Mouse (Mus musculus) CD4-positive, CD25-positive, alpha-beta regulatory T cell, adult 2 months (primary cell): Measurements from ENCODE around the gene Krtap27-1.

Experiments
- DNase-seq: peaks from one replicate; pipeline ENCODE4 v3.0.0-alpha.2; 2012; ENCODE audit warnings: low read depth, low spot score

The Krtap27-1 gene

GRCm38 (mm10) chr16:88671571-88671970 lies at the start of gene Krtap27-1:
Krtap27-1 (minus strand) TSS chr16:88671671.
- DNase-seq: no peak

GRCm38 (mm10) chr16:88720031-88720430 lies 48.6 kb upstream of the Krtap27-1 start:
- DNase-seq: no peak

GRCm38 (mm10) chr16:88716549-88716948 lies 45.1 kb upstream of the Krtap27-1 start:
- no peak for DNase-seq

GRCm38 (mm10) chr16:88711245-88711644 lies 39.8 kb upstream of the Krtap27-1 start:
- DNase-seq: no peak

GRCm38 (mm10) chr16:88710757-88711156 lies 39.3 kb upstream of the Krtap27-1 start:
- DNase-seq: no peak

GRCm38 (mm10) chr16:88707496-88708012 lies 36.1 kb upstream of the Krtap27-1 start, which contains the start of gene 2310061N02Rik:
2310061N02Rik (minus strand) TSS chr16:88707962.
- DNase-seq: no peak

- DNase-seq: peak; percentile 29
These were observed 29.8 kb upstream of the Krtap27-1 start for GRCm38 (mm10) chr16:88701072-88701864.

GRCm38 (mm10) chr16:88696256-88696655 lies 24.8 kb upstream of the Krtap27-1 start:
- no peak for DNase-seq

GRCm38 (mm10) chr16:88681282-88681681 lies 9.8 kb upstream of the Krtap27-1 start:
- no peak for DNase-seq

- DNase-seq: no peak
These were observed 7.6 kb upstream of the Krtap27-1 start for GRCm38 (mm10) chr16:88679099-88679498.

- peak; percentile 34 for DNase-seq
These were observed 14.0 kb downstream of the Krtap27-1 start for GRCm38 (mm10) chr16:88657426-88657825.

GRCm38 (mm10) chr16:88651952-88652351 lies 19.5 kb downstream of the Krtap27-1 start:
- no peak for DNase-seq

- DNase-seq: no peak
These were observed 20.4 kb downstream of the Krtap27-1 start for GRCm38 (mm10) chr16:88651082-88651481.

- no peak for DNase-seq
These were observed 24.1 kb downstream of the Krtap27-1 start, which contains the start of gene Krtap26-1 for GRCm38 (mm10) chr16:88647358-88647846. Krtap26-1 (minus strand) TSS chr16:88647796.

GRCm38 (mm10) chr16:88646366-88647111 lies 24.9 kb downstream of the Krtap27-1 start:
- DNase-seq: no peak

- no peak for DNase-seq
These were observed 31.4 kb downstream of the Krtap27-1 start for GRCm38 (mm10) chr16:88640053-88640452.

- no peak for DNase-seq
These were observed 36.3 kb downstream of the Krtap27-1 start for GRCm38 (mm10) chr16:88635142-88635541.

GRCm38 (mm10) chr16:88631474-88631873 lies 40.0 kb downstream of the Krtap27-1 start:
- DNase-seq: no peak

- no peak for DNase-seq
These were observed 43.9 kb downstream of the Krtap27-1 start, which contains the start of gene 2310079G19Rik for GRCm38 (mm10) chr16:88627566-88627965. 2310079G19Rik (minus strand) TSS chr16:88627666.
